Mouse (Mus musculus): ENCODE results near the gene Cyp3a59. TPM values are rescaled to one million over a fixed set of nuclear protein-coding genes. Genes with fewer than 3 reads are reported as not detected.
"Not testable (repeated sequence)": the region's sequence is repeated elsewhere in the genome, so short reads cannot be mapped to it uniquely, and the experiment has no call there.

Gene Cyp3a59
- not detected in 2 replicates for polyA plus RNA-seq (2015; fragmentation: Nextera tagmentation; extraction: Ambion mirVana)

DNA sequence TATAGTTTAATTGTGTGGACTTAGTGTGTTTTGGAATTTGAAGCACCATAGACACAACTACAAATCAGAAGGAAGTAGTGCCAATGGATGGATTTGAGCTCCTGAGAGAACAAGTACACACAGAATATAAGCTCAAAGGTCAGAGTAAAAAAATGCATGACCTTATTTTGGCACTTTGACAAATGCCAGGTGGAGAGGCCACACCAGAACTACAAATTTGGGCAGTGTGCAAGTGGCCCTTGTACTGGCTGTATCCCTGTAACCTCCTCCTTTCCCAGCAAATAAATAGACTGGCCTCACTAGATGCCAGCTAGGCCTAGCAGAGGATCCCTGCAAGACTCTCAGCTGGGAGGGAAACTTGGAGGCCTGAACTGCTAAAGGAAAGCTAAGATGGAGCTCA is at the start of gene Cyp3a59:
Gene Cyp3a59 (plus strand): TSS at position 313 of the 400 bp plus-strand sequence.
- H3K9me3 ChIP-seq (ENCODE audit: control insufficient read depth, low read length); H3K9ac ChIP-seq (ENCODE audit: low read depth, low read length); H3K4me3 ChIP-seq (ENCODE audit: low read length); ATAC-seq; H3K4me1 ChIP-seq (ENCODE audit: control insufficient read depth, insufficient read depth, low read length); H3K27me3 ChIP-seq (replicated peaks; ENCODE audit: control insufficient read depth, insufficient read depth, low read length); H3K4me2 ChIP-seq (ENCODE audit: low read depth, low read length); H3K27ac ChIP-seq (ENCODE audit: low read length); H3K36me3 ChIP-seq (ENCODE audit: control insufficient read depth, insufficient read depth, low read length): not testable (repeated sequence)

DNA sequence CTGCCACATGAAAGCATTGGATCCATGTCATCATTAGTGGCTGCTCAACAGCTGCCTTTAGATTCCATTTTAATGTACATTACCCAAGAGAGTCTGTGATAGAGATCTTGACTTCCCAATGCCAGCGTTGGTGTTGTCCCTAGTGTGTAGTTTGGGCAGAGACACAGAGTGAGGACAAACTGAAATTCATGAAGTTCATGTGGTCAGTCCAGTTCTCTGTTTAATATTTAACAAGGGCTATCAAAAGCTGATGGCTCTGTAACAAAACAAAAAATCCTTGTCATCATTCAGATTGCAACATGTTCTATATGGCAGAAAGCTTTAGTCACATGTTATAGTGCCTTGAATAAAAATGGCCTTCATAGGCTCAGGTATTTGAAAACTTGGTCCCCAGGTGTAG is 9.0 kb upstream of the Cyp3a59 start:
- H3K36me3 ChIP-seq (ENCODE audit: control insufficient read depth, insufficient read depth, low read length), result no peaks in the 10 kb centered on the region
- no peaks in the 10 kb centered on the region for H3K4me1 ChIP-seq (ENCODE audit: control insufficient read depth, insufficient read depth, low read length)
- WGBS, result 68% methylated on average over 1 of the region's 1 CpGs
- H3K9ac ChIP-seq (ENCODE audit: low read depth, low read length), result no peak overlapping the region
- no peak for ATAC-seq
- H3K27ac ChIP-seq (ENCODE audit: low read length), result no peak overlapping the region
- no peak overlapping the region for H3K4me3 ChIP-seq (ENCODE audit: low read length)
- H3K4me2 ChIP-seq (ENCODE audit: low read depth, low read length), result no peak overlapping the region
- no peaks in the 10 kb centered on the region for H3K9me3 ChIP-seq (ENCODE audit: control insufficient read depth, low read length)
- no peaks in the 10 kb centered on the region for H3K27me3 ChIP-seq (replicated peaks; ENCODE audit: control insufficient read depth, insufficient read depth, low read length)

DNA sequence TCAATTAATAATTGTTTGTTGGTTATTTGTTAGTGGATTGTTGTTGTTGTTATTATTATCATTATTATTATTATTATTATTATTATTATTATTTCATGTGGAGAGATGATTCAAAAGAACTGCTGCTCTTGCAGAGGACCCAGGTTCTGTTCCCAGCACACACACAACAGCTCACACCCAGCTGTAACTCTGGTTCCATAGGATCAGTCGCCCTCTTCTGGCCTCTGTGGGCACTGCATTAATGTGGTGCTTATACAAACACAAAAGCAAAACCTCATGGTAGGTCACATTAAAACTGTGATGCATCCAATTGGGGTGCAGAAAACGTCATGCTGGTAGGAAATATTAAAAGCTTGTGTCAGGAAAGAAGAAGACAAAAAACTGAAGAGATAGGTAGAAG is 68.8 kb downstream of the Cyp3a59 start:
- H3K27me3 ChIP-seq (replicated peaks; ENCODE audit: control insufficient read depth, insufficient read depth, low read length), result no peaks in the 10 kb centered on the region
- no peaks in the 10 kb centered on the region for H3K9me3 ChIP-seq (ENCODE audit: control insufficient read depth, low read length)
- WGBS, result 43% methylated on average over 2 of the region's 2 CpGs
- no peak overlapping the region for H3K4me3 ChIP-seq (ENCODE audit: low read length)
- H3K9ac ChIP-seq (ENCODE audit: low read depth, low read length), result no peak overlapping the region
- H3K36me3 ChIP-seq (ENCODE audit: control insufficient read depth, insufficient read depth, low read length), result no peaks in the 10 kb centered on the region
- no peak overlapping the region for H3K27ac ChIP-seq (ENCODE audit: low read length)
- H3K4me2 ChIP-seq (ENCODE audit: low read depth, low read length), result no peak overlapping the region
- no peaks in the 10 kb centered on the region for H3K4me1 ChIP-seq (ENCODE audit: control insufficient read depth, insufficient read depth, low read length)
- no peak for ATAC-seq

DNA sequence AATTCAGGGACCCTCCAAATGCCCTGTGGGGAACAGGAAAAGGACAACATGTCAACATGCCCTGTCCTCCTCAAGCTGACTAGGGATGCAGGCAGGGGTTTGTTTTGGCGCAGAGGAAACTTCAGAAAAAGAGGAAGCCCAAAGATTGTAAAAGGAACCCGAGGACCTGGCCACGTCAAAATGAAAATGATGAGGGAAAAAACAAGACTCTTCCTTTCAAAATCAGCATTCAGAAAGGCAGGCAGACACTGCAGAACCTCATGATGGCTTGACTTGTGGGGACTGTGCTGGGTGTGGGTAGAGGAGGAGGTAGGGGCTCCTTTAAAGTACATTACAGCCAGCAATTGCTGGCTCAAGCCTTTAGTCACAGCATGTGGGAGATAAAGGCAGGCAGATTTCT is 71.4 kb downstream of the Cyp3a59 start:
- Histone ChIP-seq H3K9ac (ENCODE audit: low read depth, low read length) (no peak overlapping the region), H3K27ac (ENCODE audit: low read length) (no peak overlapping the region), H3K4me2 (ENCODE audit: low read depth, low read length) (no peak overlapping the region), H3K4me3 (ENCODE audit: low read length) (no peak overlapping the region), H3K36me3 (ENCODE audit: control insufficient read depth, insufficient read depth, low read length) (no peaks in the 10 kb centered on the region), H3K27me3 (replicated peaks; ENCODE audit: control insufficient read depth, insufficient read depth, low read length) (no peaks in the 10 kb centered on the region), H3K4me1 (ENCODE audit: control insufficient read depth, insufficient read depth, low read length) (no peaks in the 10 kb centered on the region), H3K9me3 (ENCODE audit: control insufficient read depth, low read length) (no peaks in the 10 kb centered on the region)
- WGBS, result 80% methylated on average over 3 of the region's 3 CpGs
- ATAC-seq, result no peak

DNA sequence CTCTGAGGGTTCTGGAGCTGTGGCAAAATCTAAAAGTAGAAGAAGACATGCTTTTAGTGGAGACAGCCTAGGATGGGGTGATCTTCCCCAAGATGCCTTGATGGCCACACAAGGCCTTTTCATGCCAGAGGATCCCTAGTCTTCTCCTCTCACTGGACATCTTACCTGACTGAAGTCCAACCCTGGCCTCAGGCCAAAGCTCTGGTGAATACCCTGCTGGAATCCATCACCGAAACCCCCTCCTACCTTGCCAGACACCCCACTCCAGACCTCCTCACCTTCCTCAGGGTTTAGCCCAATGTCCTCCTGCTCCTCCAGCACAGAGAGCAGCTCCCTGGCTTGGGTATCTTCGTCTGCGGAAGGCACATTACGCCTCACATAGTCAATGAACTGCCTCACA is 79.3 kb downstream of the Cyp3a59 start:
- H3K9me3 ChIP-seq (ENCODE audit: control insufficient read depth, low read length); H3K4me2 ChIP-seq (ENCODE audit: low read depth, low read length); H3K9ac ChIP-seq (ENCODE audit: low read depth, low read length); H3K27me3 ChIP-seq (replicated peaks; ENCODE audit: control insufficient read depth, insufficient read depth, low read length); H3K27ac ChIP-seq (ENCODE audit: low read length); H3K36me3 ChIP-seq (ENCODE audit: control insufficient read depth, insufficient read depth, low read length); H3K4me1 ChIP-seq (ENCODE audit: control insufficient read depth, insufficient read depth, low read length); H3K4me3 ChIP-seq (ENCODE audit: low read length); ATAC-seq: not testable (repeated sequence)
- 92% methylated on average over 4 of the region's 4 CpGs for WGBS

DNA sequence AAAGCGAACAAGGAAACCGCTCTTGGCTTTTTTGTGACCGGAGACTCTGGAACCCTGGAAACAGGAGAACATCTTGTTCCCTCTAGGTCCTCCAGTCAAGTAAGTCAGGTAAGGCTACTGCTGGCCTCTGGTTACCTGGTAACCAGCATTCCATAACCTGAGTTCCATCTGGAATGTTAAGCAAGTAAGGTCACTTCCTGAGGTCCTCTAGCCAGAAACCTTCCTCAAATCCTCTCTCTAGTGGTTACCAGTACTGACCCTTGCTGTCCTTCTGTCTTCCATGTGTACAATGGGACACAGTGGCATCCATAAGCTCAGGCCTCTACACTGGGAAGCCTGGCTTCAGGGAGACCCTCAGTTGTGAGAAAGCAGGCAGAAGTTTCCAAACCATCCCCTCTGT is 81.4 kb downstream of the Cyp3a59 start, which contains the start of gene Gm5565:
Gene Gm5565 (minus strand): TSS at position 101 of the 400 bp plus-strand sequence.
- not testable (repeated sequence) for H3K4me3 ChIP-seq (ENCODE audit: low read length); H3K4me1 ChIP-seq (ENCODE audit: control insufficient read depth, insufficient read depth, low read length); H3K27me3 ChIP-seq (replicated peaks; ENCODE audit: control insufficient read depth, insufficient read depth, low read length); H3K27ac ChIP-seq (ENCODE audit: low read length); H3K9me3 ChIP-seq (ENCODE audit: control insufficient read depth, low read length); H3K36me3 ChIP-seq (ENCODE audit: control insufficient read depth, insufficient read depth, low read length); H3K4me2 ChIP-seq (ENCODE audit: low read depth, low read length); ATAC-seq; H3K9ac ChIP-seq (ENCODE audit: low read depth, low read length)
- 89% methylated on average over 3 of the region's 3 CpGs for WGBS

Other genes with a start within 250 kb of the Cyp3a59 start
- 0.16 and 0.31 TPM in 2 replicates for gene Cyp3a11, start 199.3 kb upstream of the Cyp3a59 start, polyA plus RNA-seq (2015; fragmentation: Nextera tagmentation; extraction: Ambion mirVana)
- gene Cyp3a25, start 69.6 kb upstream of the Cyp3a59 start, polyA plus RNA-seq (2015; fragmentation: Nextera tagmentation; extraction: Ambion mirVana), result not detected in 2 replicates
- not detected in 2 replicates for gene Gm5565, start 81.3 kb downstream of the Cyp3a59 start, polyA plus RNA-seq (2015; fragmentation: Nextera tagmentation; extraction: Ambion mirVana)
- gene Gm6309, start 91.5 kb downstream of the Cyp3a59 start, polyA plus RNA-seq (2015; fragmentation: Nextera tagmentation; extraction: Ambion mirVana), result not detected in 2 replicates
- not detected in 2 replicates for gene 1700001J03Rik, start 106.0 kb downstream of the Cyp3a59 start, polyA plus RNA-seq (2015; fragmentation: Nextera tagmentation; extraction: Ambion mirVana)
- 53.0 and 56.0 TPM in 2 replicates for gene Rnf6, start 142.3 kb downstream of the Cyp3a59 start, polyA plus RNA-seq (2015; fragmentation: Nextera tagmentation; extraction: Ambion mirVana)
- gene Cdk8, start 152.0 kb downstream of the Cyp3a59 start, polyA plus RNA-seq (2015; fragmentation: Nextera tagmentation; extraction: Ambion mirVana), result 12.2 and 12.9 TPM in 2 replicates

Measured in intestine, embryonic 16.5 days (tissue).